Mouse (Mus musculus) megakaryocyte, embryonic 14.5 days (primary cell): ENCODE results near the gene Sympk.

ENCODE experiments used
- FLI1 ChIP-seq: IDR thresholded peaks from 2 replicates; pipeline ENCODE4 v1.6.1; 2012; ENCODE audit warnings: low read length, inconsistent platforms, mixed read lengths
- GATA1 ChIP-seq: IDR thresholded peaks from 3 replicates; pipeline ENCODE4 v1.6.1; 2012; ENCODE audit warnings: mixed read lengths, low read length, inconsistent platforms, borderline replicate concordance

DNA sequence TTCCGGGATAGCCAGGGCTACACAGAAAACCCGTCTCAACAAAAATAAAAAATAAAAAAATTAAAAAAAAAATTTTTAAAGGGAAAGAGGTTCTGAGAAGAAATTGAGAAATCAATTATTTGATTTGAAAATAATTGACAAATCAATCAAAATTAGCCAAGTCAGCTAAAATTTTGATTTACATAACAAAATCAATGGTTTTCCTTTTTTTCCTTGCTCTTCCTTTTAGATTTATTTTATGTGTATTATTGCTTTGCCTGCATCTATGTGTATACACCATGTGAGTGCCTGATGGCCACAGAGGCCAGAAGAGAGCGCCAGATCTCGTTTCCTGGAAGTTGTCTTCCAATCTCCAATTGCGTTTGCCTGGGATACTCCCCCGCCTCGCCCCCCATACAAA is 6.3 kb upstream of the Sympk start:
- TF ChIP-seq FLI1 (no peak), GATA1 (no peak)
